Mouse (Mus musculus) intestine, postnatal 0 days (tissue): Measurements from ENCODE around the gene 1190005I06Rik. TPM values are rescaled to one million over a fixed set of nuclear protein-coding genes. Genes with fewer than 3 reads are reported as not detected.

Experiments
- ATAC-seq: fragments of 200-750 bp; cut with Nextera tagmentation; 2 replicates; pipeline ENCODE4 v1.8.0; 2017; ENCODE audit warnings: mild to moderate bottlenecking, moderate TSS enrichment, moderate library complexity
- H3K27ac ChIP-seq: fragments of 300-500 bp; sonication (generic); 2 replicates; pipeline ENCODE4 v1.5.1; 2014; ENCODE audit warnings: mild to moderate bottlenecking, low read depth, low read length, moderate library complexity
- H3K27me3 ChIP-seq: fragments of 300-500 bp; sonication (generic); replicated peaks from 2 replicates; pipeline ENCODE4 v1.6.1; 2014; ENCODE audit warnings: low read length, mixed read lengths; ENCODE audit not compliant: control insufficient read depth, insufficient read depth
- H3K36me3 ChIP-seq: fragments of 300-500 bp; sonication (generic); 2 replicates; pipeline ENCODE4 v1.6.1; 2014; ENCODE audit warnings: mild to moderate bottlenecking, moderate library complexity; ENCODE audit not compliant: control insufficient read depth, insufficient read depth
- H3K4me1 ChIP-seq: fragments of 300-500 bp; sonication (generic); replicated peaks from 2 replicates; pipeline ENCODE4 v1.6.1; 2014; ENCODE audit warnings: antibody characterized with exemption, low read length, mixed read lengths; ENCODE audit not compliant: control insufficient read depth, insufficient read depth
- H3K4me2 ChIP-seq: fragments of 300-500 bp; sonication (generic); replicated peaks from 2 replicates; pipeline ENCODE4 v1.6.1; 2014; ENCODE audit warnings: low read depth, mild to moderate bottlenecking, moderate library complexity
- H3K4me3 ChIP-seq: fragments of 300-500 bp; sonication (generic); 2 replicates; pipeline ENCODE4 v1.5.1; 2014; ENCODE audit warnings: low read depth, low read length
- H3K9ac ChIP-seq: fragments of 300-500 bp; sonication (generic); 2 replicates; pipeline ENCODE4 v1.6.1; 2014; ENCODE audit warnings: mild to moderate bottlenecking, low read depth, low read length
- H3K9me3 ChIP-seq: fragments of 300-500 bp; sonication (generic); 2 replicates; pipeline ENCODE4 v1.6.1; 2016; ENCODE audit warnings: mixed run types; ENCODE audit not compliant: control insufficient read depth
- CTCF ChIP-seq: sonication (generic); IDR thresholded peaks from 2 replicates; pipeline ENCODE4 v1.5.1; 2016; ENCODE audit warnings: low read depth, mild to moderate bottlenecking, control low read depth, antibody characterized with exemption, moderate library complexity
- WGBS: fragments of 180-500 bp; shearing (Covaris S2); extraction: QIAGEN DNeasy Blood & Tissue Kit; methylation state at CpG from one replicate; pipeline ENCODE4 v1.1.7; 2014; 5-methylcytosine and 5-hydroxymethylcytosine counted together
- polyA plus RNA-seq: library from polyadenylated mRNA; unstranded; fragments of >200 nt; fragmentation: Nextera tagmentation; extraction: Ambion mirVana; gene quantifications from 2 replicates; pipeline ENCODE4 v1.2.1, GENCODE M21; 2015

Gene 1190005I06Rik
- polyA plus RNA-seq, 1 experiment from 2014 or later, result 4.0 TPM

GRCm38 (mm10) chr8:120627298-120627697 lies 20.1 kb downstream of the 1190005I06Rik start:
- 0 out of 2 replicates have a peak, but pooled peaks cover 5% of the 10 kb centered on the region for H3K27me3 ChIP-seq
- no peaks in the 10 kb centered on the region for H3K9me3 ChIP-seq
- ATAC-seq, result no peak
- H3K4me1 ChIP-seq, result no peaks in the 10 kb centered on the region
- TF ChIP-seq CTCF, result no peak
- no peak overlapping the region for H3K27ac ChIP-seq
- no peak overlapping the region for H3K4me2 ChIP-seq
- WGBS, result 91% methylated on average over 5 of the region's 5 CpGs
- H3K9ac ChIP-seq, result no peak overlapping the region
- H3K36me3 ChIP-seq, result no peaks in the 10 kb centered on the region
- H3K4me3 ChIP-seq, result no peak overlapping the region

GRCm38 (mm10) chr8:120626461-120626860 lies 21.0 kb downstream of the 1190005I06Rik start:
- ATAC-seq, result no peak
- Histone ChIP-seq H3K27ac (no peak overlapping the region), H3K36me3 (no peaks in the 10 kb centered on the region), H3K9me3 (no peaks in the 10 kb centered on the region), H3K4me2 (no peak overlapping the region), H3K4me1 (no peaks in the 10 kb centered on the region), H3K27me3 (no peaks in the 10 kb centered on the region), H3K4me3 (no peak overlapping the region), H3K9ac (no peak overlapping the region)
- TF ChIP-seq CTCF, result no peak
- WGBS, result 66% methylated on average over 11 of the region's 11 CpGs

- 47% methylated on average over 2 of the region's 2 CpGs for WGBS
- no peak overlapping the region for H3K4me2 ChIP-seq
- H3K27me3 ChIP-seq, result no peaks in the 10 kb centered on the region
- no peak for TF ChIP-seq CTCF
- H3K9ac ChIP-seq, result no peak overlapping the region
- no peak for ATAC-seq
- H3K4me1 ChIP-seq, result no peaks in the 10 kb centered on the region
- H3K27ac ChIP-seq, result no peak overlapping the region
- no peaks in the 10 kb centered on the region for H3K36me3 ChIP-seq
- H3K4me3 ChIP-seq, result no peak overlapping the region
- no peaks in the 10 kb centered on the region for H3K9me3 ChIP-seq
Measured at GRCm38 (mm10) chr8:120623608-120624007, 23.8 kb downstream of the 1190005I06Rik start.

GRCm38 (mm10) chr8:120622161-120622560 lies 25.3 kb downstream of the 1190005I06Rik start:
- H3K4me3 ChIP-seq, result no peak overlapping the region
- no peak for TF ChIP-seq CTCF
- no peak overlapping the region for H3K4me2 ChIP-seq
- H3K36me3 ChIP-seq, result no peaks in the 10 kb centered on the region
- WGBS, result 67% methylated on average over 14 of the region's 14 CpGs
- H3K9ac ChIP-seq, result no peak overlapping the region
- no peaks in the 10 kb centered on the region for H3K4me1 ChIP-seq
- ATAC-seq, result no peak
- H3K9me3 ChIP-seq, result no peaks in the 10 kb centered on the region
- no peak overlapping the region for H3K27ac ChIP-seq
- no peaks in the 10 kb centered on the region for H3K27me3 ChIP-seq

- Histone ChIP-seq H3K9ac (no peak overlapping the region), H3K4me2 (no peak overlapping the region), H3K4me1 (no peaks in the 10 kb centered on the region), H3K27me3 (no peaks in the 10 kb centered on the region), H3K9me3 (no peaks in the 10 kb centered on the region), H3K4me3 (no peak overlapping the region), H3K36me3 (no peaks in the 10 kb centered on the region), H3K27ac (no peak overlapping the region)
- no peak for ATAC-seq
- TF ChIP-seq CTCF, result no peak
- WGBS, result 44% methylated on average over 7 of the region's 7 CpGs
Measured at GRCm38 (mm10) chr8:120620441-120620840, 27.0 kb downstream of the 1190005I06Rik start.

- H3K9me3 ChIP-seq, result no peaks in the 10 kb centered on the region
- no peak overlapping the region for H3K4me2 ChIP-seq
- 74% methylated on average over 11 of the region's 11 CpGs for WGBS
- H3K27me3 ChIP-seq, result no peaks in the 10 kb centered on the region
- ATAC-seq, result no peak
- no peak overlapping the region for H3K4me3 ChIP-seq
- no peak overlapping the region for H3K27ac ChIP-seq
- H3K36me3 ChIP-seq, result no peaks in the 10 kb centered on the region
- no peak for TF ChIP-seq CTCF
- H3K9ac ChIP-seq, result no peak overlapping the region
- H3K4me1 ChIP-seq, result no peaks in the 10 kb centered on the region
Measured at GRCm38 (mm10) chr8:120619235-120620180, 27.9 kb downstream of the 1190005I06Rik start.
